ENCODE assay signal across 11 mouse cellular contexts in the genomic region with DNA sequence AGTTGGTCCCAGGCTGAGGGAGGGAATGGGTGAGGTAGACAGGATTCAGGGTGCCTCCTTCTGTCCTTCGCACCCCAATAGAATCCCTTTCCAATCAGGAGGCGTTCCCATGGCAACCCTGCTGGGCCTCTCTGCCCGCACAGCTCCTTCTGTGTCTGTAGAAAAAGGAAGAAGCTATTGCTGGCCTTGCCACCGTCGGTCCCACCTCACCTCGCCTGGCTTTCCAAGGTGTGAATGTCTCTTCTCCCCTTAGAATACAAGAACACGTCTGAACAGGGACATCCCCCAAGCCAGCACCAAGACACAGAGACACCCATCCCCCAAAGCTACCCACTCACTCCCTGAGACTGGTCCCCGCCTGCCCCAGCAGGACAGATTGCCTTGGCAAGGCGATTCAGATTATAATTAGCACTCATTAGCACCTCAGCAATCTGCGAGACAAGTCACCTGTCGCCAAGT. TPM values are rescaled to one million over a fixed set of nuclear protein-coding genes. Genes with fewer than 3 reads are reported as not detected.
DNase-seq lines count a peak whose midpoint lies in the region; ATAC-seq lines count a peak whose summit lies in the region.
"Had no signal": no experiment of that assay in that cellular context is flagged by ENCODE, and none has a peak within 500 bp of the region (broad histone marks: within the 10 kb centered on the region; RNA-seq: fewer than 3 reads in every experiment).

No protein-coding gene starts in this region.

- no peaks in the 10 kb centered on the region; the same call in 1 of the 2 replicates for H3K27me3 ChIP-seq in forebrain, embryonic 11.5 days (ENCODE audit: control insufficient read depth, insufficient read depth, low read length)
- H3K27me3 ChIP-seq in midbrain, embryonic 11.5 days (ENCODE audit: control insufficient read depth, insufficient read depth, low read length), result peaks cover 4% of the 10 kb centered on the region
- no peaks in the 10 kb centered on the region for H3K27me3 ChIP-seq in kidney, embryonic 16.5 days (ENCODE audit: insufficient read depth, low read length)

- 8% methylated on average over 11 of the region's 11 CpGs for WGBS in forebrain, embryonic 11.5 days
- 8% methylated on average over 11 of the region's 11 CpGs for WGBS in midbrain, embryonic 11.5 days
- 18% methylated on average over 11 of the region's 11 CpGs for WGBS in kidney, embryonic 16.5 days

- peak; percentile 22 for DNase-seq in R1 (ENCODE audit: low read depth, low spot score)
- peak; percentile 71 for DNase-seq in forebrain, embryonic 11.5 days (ENCODE audit: low spot score)
- peak; percentile 76 for DNase-seq in layer of hippocampus, adult 11-12 months (ENCODE audit: low spot score)
- no peak for DNase-seq in midbrain, embryonic 11.5 days (ENCODE audit: low spot score, missing footprints)
- no peak for DNase-seq in kidney, adult 11 months
- DNase-seq in kidney, postnatal 4 days, result no peak

- H3K4me2 ChIP-seq in forebrain, embryonic 11.5 days (ENCODE audit: low read depth, low read length, severe bottlenecking), result no peak overlapping the region
- H3K4me2 ChIP-seq in midbrain, embryonic 11.5 days, result no peak overlapping the region
- no peak overlapping the region for H3K4me2 ChIP-seq in kidney, embryonic 16.5 days (replicated peaks; ENCODE audit: low read depth, low read length)
- H3K4me2 ChIP-seq: heart, embryonic 13.5 days; limb, embryonic 12.5 days had no signal

- H3K36me3 ChIP-seq in forebrain, embryonic 11.5 days (ENCODE audit: control insufficient read depth, insufficient read depth, low read length), result no peaks in the 10 kb centered on the region
- H3K36me3 ChIP-seq in midbrain, embryonic 11.5 days (ENCODE audit: control insufficient read depth, insufficient read depth, low read length), result no peaks in the 10 kb centered on the region
- H3K36me3 ChIP-seq in kidney, embryonic 16.5 days (ENCODE audit: insufficient read depth, low read length), result no peaks in the 10 kb centered on the region
- H3K36me3 ChIP-seq: heart, embryonic 13.5 days; limb, embryonic 12.5 days had no signal

- peak; percentile 57 for ATAC-seq in forebrain, embryonic 11.5 days (replicated peaks; ENCODE audit: low FRiP score)
- ATAC-seq in midbrain, embryonic 11.5 days (ENCODE audit: low FRiP score), result no peak
- ATAC-seq in granulocyte monocyte progenitor cell, adult 5-6 weeks (replicated peaks; ENCODE audit: poor library complexity, severe bottlenecking), result no peak
- no peak for ATAC-seq in kidney, embryonic 16.5 days (ENCODE audit: low FRiP score, low TSS enrichment)

- H3K4me1 ChIP-seq in forebrain, embryonic 11.5 days (replicated peaks; ENCODE audit: control insufficient read depth, insufficient read depth, low read length), result peaks cover 35% of the 10 kb centered on the region
- peaks cover 38% of the 10 kb centered on the region for H3K4me1 ChIP-seq in midbrain, embryonic 11.5 days (ENCODE audit: control insufficient read depth, insufficient read depth, low read length)
- no peaks in the 10 kb centered on the region for H3K4me1 ChIP-seq in kidney, embryonic 16.5 days (ENCODE audit: insufficient read depth, low read length)

- peak overlapping the region; percentile 47 for H3K27ac ChIP-seq in forebrain, embryonic 11.5 days (ENCODE audit: low read depth, low read length)
- no peak overlapping the region for H3K27ac ChIP-seq in midbrain, embryonic 11.5 days (ENCODE audit: low read depth, low read length)
- no peak overlapping the region for H3K27ac ChIP-seq in kidney, embryonic 16.5 days (ENCODE audit: low read length)
- H3K27ac ChIP-seq: heart, embryonic 13.5 days; limb, embryonic 12.5 days had no signal

- H3K9ac ChIP-seq in forebrain, embryonic 11.5 days (ENCODE audit: low read length), result no peak overlapping the region
- peak overlapping the region; percentile 14; the same call in 1 of the 2 replicates for H3K9ac ChIP-seq in midbrain, embryonic 11.5 days (ENCODE audit: low read length)
- H3K9ac ChIP-seq in kidney, embryonic 16.5 days (replicated peaks; ENCODE audit: low read length), result no peak overlapping the region
- H3K9ac ChIP-seq: heart, embryonic 13.5 days; limb, embryonic 12.5 days had no signal

- H3K4me3 ChIP-seq in forebrain, embryonic 11.5 days (ENCODE audit: low read depth, low read length), result no peak overlapping the region
- no peak overlapping the region for H3K4me3 ChIP-seq in midbrain, embryonic 11.5 days (ENCODE audit: low read depth, low read length)
- no peak overlapping the region for H3K4me3 ChIP-seq in kidney, embryonic 16.5 days (ENCODE audit: low read length)
- H3K4me3 ChIP-seq: heart, embryonic 13.5 days; limb, embryonic 12.5 days had no signal

- no peaks in the 10 kb centered on the region for H3K9me3 ChIP-seq in forebrain, embryonic 11.5 days (ENCODE audit: control insufficient read depth, low read length)
- H3K9me3 ChIP-seq in midbrain, embryonic 11.5 days (ENCODE audit: control insufficient read depth, low read length), result no peaks in the 10 kb centered on the region
- no peaks in the 10 kb centered on the region for H3K9me3 ChIP-seq in kidney, embryonic 16.5 days (ENCODE audit: low read length)
- H3K9me3 ChIP-seq: heart, embryonic 13.5 days; limb, embryonic 12.5 days had no signal

RNA-seq across cellular contexts. Expression of a gene that starts 8.8 kb away (rescaled TPM):
- polyA plus RNA-seq in forebrain, embryonic 11.5 days (2014; fragmentation: Nextera tagmentation; extraction: Ambion mirVana), result not detected in 2 replicates
- polyA plus RNA-seq in midbrain, embryonic 11.5 days (2014; fragmentation: Nextera tagmentation; extraction: Ambion mirVana), result not detected in 2 replicates
- not detected in 2 replicates for total RNA-seq in granulocyte monocyte progenitor cell, adult 5-6 weeks (2014; fragmentation: Nextera tagmentation)
- not detected in 2 replicates for total RNA-seq in granulocyte monocyte progenitor cell, adult 5-6 weeks (2017)
- not detected in 2 replicates for polyA plus RNA-seq in kidney, embryonic 16.5 days (2015; fragmentation: Nextera tagmentation; extraction: Ambion mirVana)
- polyA plus RNA-seq: heart, embryonic 13.5 days; limb, embryonic 12.5 days; urinary bladder, adult 2 months had no signal

Comparison
In these comparisons a context has a peak if more than half of its experiments do, and no peak if none do; other contexts are left out.
1. DNase-seq: peak in R1 (single experiment), forebrain, embryonic 11.5 days (single experiment) and layer of hippocampus, adult 11-12 months (single experiment); none in midbrain, embryonic 11.5 days (single experiment), kidney, adult 11 months (single experiment) and kidney, postnatal 4 days (0 of 2).